Comparison of ENCODE assay signal across 1 mouse cellular context in the genomic region with DNA sequence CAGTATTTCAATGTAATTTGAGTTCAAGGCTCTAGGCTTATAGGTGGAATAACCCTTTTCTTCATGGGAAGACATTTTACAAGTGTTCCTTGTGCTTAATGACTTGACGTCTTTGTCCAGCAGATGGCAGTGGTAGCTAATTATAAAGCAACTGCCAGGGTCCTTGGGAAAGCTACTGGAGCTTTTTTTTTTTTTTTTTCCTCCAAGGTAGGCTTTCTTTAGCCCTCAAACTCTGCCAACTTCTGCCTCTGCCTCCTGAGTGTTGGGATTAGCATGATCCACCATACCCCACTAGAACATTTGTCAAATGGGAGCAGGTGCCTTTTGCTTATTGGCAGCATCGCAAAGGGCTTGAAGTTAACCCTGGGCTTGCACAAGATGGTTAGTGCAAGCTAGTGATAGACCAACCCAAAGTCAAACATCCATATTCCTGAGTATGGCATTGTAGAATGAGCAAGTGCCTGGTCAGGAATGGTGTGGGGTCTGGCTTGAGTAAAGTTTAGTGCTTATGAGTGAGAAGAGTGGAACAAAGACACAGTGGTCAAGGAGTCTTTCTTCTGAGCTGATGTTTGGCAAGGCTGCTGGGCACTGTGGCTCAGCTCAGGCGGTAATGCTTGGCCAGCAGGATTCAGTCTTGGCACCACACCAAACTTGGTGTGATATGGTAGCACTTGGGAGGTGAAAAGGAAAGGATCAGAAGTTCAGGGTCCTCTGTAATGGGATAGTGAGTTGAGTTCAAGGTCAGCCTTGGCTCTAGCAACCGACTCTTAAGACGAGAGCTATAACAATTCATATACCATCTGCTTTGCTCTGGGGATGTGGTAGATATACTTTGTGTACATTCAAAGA.
TF ChIP-seq lines count a peak whose summit lies in the region.

No protein-coding gene starts in this region.

TF ChIP-seq in MEL, 35 proteins besides CTCF, POLR2A, EP300 and RAD21 (continued from another document):
- TF ChIP-seq CHD1 (IDR thresholded peaks at IDR 0.05; ENCODE audit: low read depth, low read length) (no peak), MYB (IDR thresholded peaks at IDR 0.05; ENCODE audit: low read depth, low read length) (peak; percentile 58; the same call in 1 of the 2 replicates), CHD2 (IDR thresholded peaks at IDR 0.05; ENCODE audit: low read length) (peak; percentile 68)
